Mouse (Mus musculus) T-helper 2 cell (primary cell): ENCODE results near the gene Fmnl1.

ENCODE experiments used
- in situ Hi-C: fragments of 300-600 bp; cut with MboI, MseI; formaldehyde crosslinking; loops from one replicate; pipeline ENCODE4 v1.15.1; 2025; ENCODE audit warnings: high pct_unique_total_duplicates

Fmnl1 gene

DNA sequence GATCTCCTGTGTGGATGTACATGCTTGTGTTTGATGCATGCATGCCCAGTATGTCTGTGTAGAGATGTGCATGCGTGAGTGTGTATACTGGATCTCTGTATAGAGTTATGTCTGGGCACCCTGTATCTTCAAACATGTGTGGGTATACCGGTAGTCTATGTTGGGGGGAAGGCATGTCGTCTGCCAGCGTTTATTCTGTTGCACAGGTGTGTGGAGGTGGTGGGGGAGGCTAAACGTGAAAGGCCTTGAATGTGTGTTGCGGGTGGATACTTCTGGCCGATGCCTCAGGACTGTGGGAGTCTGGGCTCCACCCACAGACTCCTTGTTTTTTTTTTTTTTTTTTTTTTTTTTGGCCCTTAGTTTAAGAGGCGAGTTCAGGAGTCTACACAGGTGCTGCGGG lies 10.4 kb downstream of the Fmnl1 start:
- in situ Hi-C loops: no loop called here

DNA sequence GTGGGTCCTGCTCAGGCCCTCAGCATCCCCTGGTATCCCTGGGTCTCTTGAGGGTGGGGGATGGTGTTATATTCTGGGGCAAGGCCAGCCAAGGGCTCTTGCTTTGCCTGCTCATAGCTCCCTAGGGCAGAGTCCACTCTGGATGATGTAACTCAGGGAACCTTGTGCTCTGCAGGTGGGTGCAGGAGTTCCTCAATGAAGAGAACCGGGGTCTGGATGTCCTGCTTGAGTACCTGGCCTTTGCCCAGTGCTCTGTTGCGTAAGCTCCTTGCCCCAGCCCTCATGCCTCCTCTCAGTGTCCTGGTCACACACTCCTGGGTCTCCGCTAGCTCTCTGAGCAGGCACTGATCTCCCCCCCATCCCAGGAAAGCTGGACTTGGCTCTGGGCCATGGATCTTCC lies 11.0 kb downstream of the Fmnl1 start:
- in situ Hi-C loops: no loop called here

DNA sequence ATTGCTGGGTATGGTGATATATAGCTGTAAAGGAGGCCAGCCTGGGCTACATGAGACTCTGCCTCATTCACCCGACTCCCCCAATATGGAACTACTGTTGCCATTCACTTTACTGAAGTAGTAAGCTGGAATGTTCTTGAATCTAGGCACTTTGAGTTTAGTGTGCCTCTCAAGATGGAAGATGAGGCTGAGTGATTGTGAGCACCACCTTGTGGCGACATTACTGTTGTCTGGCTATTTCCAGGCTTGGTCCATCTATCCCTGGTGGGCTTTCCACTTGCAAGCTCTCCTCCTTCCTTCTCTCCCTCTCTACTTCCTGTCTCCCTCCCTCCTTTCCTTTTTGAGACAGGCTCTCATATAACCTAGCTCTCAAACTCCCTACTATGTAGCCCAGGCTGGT lies 14.0 kb downstream of the Fmnl1 start:
- in situ Hi-C loops: no loop called here

DNA sequence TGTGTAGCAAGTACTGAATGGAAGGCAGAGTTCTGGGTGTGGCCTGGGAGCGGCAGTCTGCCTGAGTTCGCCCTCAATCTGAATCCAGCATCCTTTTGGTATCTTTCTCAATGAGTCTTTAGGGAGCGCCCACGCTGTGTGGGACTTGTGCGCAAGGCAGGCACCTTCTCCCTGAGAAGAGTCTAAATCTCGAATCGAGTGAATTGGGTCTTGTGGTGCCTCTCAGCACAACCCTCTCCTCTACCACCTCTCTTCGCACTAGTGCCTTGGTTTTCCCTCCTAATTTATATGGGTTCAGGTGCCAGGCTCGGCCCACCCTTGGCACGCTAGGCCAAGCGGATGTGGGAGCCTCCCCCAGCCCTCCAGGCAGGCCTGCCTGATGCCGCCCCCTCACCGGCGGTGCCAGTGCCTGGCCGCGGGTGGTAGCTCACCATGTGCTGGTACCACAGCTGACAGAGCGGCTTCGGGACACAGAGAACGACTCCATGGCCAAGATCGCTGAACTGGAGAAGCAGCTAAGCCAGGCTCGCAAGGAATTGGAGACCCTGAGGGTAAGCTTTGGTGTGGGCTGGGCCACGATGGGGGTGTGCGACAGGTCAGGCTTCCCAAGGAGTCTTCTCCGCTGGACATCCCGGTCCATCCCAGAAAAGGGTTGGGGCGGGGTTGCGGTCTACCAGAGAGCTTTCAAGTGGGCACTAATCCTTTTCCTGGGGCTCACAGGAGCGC lies 21.5 kb downstream of the Fmnl1 start:
- in situ Hi-C loops: no loop called here

DNA sequence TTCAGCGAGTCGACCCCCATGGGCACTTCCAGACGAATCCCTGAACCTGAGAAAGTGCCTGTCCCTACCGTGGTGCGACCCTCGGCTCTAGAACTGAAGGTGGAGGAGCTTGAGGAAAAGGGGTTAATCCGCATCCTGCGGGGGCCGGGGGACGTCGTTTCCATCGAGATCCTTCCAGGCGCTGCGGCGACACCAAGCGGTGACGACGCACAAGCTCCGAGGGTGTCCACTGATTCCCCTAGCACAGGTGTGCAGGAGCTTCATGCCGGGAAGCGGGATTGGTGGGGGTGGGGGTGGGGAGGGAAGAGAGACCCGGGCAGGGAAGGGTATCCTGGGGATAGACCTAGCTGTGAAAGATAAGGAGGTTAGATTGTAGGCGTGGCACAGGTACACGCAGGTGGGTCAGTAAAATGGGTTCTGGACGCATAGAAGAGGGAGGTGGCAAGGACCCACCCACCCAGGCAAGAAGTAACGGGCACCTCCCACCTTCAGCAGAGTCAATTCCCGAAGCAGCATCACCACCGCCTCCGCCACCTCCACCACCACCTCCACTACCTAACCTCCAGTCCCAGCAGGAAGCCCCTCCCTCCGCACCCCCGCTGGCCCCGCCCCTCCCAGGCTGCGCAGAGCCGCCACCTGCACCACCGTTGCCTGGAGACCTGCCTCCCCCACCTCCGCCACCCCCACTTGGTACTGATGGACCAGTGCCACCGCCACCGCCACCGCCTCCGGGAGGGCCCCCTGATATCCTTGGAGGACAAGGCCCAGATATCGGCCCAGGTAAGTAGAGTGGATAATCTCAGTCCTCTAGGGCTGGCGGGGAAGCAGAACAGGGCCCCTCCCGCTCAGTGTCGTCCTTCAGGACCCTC lies 22.3 kb downstream of the Fmnl1 start:
- in situ Hi-C loops: no loop called here

DNA sequence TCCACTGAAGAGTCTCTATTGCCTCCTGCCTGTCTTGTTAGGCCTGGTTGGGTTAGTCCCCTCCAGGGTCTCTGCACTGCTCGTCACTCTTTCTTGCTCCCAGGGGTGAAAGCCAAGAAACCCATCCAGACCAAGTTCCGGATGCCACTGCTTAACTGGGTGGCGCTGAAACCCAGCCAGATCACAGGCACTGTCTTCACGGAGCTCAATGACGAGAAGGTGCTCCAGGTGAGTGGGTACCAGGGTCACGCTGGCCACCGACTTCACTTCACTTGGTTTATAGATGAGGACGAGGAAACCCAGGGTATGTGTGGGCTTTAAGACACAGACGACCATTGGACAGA lies 22.9 kb downstream of the Fmnl1 start:
- in situ Hi-C loops: no loop called here

DNA sequence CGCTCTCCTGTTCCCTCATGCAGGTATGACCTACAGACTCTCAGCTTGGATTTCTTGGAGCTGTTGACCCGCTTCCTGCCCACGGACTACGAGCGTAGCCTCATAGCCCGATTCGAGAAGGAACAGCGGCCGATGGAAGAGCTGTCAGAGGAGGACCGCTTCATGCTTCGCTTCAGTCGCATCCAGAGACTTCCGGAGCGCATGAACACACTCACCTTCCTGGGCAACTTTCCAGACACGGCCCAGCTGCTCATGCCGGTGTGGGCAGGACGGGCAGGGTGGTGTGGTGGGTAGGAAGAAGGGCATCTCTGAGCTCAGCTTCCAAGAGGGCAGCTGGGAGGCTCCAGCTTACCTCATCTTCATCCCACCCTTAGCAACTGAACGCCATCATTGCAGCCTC lies 24.3 kb downstream of the Fmnl1 start:
- in situ Hi-C loops: no loop called here

DNA sequence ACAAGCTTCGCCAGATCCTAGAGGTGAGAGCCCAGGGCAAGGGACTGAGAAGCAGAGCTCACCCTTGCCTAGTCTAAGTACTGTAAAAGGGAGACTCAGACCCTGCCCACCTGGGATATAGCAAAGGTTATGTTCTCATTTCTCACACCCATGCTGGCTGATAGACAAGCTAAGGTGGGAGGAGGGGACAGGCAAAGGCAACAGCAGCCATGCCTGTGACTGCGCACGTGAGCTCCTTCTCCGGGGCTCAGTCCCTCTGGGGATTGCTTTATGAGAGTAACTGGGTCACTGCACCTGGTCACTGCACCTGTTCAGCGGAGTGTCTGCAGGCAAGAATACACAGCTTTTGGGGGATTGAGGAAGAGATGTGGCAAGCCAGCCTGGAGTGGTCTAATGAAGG lies 24.7 kb downstream of the Fmnl1 start:
- in situ Hi-C loops: no loop called here

DNA sequence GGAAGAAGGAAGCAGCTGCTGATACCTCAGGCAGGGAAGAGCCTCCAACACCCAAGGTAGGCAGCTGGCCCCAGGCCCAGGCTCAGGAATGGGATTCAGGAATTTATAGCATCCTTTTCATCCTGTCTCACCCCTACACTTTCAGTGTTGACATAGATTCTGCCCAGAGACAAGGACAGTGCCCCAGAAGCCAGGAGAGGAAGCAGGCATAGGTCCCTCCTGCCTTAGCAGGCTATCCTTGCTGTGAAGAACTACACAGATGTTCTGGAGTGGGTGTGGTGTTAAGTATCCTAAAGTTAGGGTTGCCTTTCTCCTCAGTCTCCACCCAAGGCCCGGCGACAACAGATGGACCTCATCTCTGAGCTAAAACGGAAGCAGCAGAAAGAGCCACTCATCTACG lies 26.4 kb downstream of the Fmnl1 start:
- in situ Hi-C loops: no loop called here

DNA sequence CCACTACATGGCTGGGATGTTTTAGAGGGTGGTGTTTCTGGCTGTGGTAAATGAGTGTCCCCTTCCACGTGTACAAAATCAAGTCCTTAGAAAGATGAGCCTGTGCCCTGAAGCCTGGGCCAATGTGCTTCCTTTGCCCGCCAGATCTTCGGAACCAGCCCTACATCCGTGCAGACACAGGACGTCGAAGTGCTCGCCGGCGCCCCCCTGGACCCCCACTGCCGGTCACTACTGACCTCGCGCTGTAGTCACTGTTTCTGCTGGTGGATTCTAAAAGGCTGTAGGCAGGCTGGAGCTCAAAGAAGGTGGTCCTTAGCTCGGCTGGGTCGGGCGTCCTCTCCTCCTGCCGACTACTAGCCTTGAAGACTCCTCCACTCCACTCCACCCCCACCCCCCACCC lies 27.4 kb downstream of the Fmnl1 start:
- in situ Hi-C loops: no loop called here

DNA sequence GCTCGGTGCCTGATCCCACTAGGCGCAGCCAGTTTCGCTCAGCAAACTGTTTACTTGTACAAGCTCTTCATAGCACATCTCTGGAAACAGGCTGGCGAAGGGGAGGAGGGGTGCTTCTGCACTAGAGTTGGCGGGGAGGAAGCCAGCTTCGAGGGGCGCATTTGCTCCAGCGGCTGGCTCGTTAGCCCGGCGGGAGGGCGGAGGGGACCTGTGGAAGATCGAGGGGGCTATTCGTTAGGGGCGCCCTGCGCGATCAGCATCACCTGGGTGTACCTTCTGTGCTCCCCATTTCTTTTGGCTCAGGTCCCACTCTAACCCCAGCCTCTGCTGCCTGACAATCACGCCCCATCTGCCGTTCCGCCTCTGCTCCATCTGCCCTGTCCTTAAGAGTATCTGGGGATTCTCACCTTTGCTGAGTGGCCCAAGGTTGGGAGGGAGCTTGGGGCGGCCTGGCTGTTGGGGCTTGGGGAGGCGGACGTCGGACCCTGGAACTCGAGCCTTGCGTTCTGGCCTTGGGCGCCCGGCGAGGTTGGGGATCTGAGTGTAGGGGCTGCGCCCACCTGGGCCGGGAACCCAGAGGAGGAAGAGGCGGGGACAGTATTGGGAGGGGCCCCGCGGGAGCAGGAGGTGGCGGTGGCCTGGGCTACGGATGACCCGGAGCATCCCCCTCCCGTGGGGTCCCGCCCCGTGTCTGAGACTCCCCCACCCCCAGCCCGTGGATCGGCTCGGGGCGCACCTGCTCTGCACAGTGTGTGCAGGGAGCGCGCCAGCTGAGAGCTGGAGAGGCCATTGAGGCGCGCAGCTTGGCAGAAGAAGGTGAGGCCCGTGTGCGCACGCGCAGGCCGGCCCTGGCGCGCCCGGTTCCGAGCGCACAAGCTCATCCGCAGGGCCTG lies 28.2 kb downstream of the Fmnl1 start:
- in situ Hi-C loops: no loop called here

DNA sequence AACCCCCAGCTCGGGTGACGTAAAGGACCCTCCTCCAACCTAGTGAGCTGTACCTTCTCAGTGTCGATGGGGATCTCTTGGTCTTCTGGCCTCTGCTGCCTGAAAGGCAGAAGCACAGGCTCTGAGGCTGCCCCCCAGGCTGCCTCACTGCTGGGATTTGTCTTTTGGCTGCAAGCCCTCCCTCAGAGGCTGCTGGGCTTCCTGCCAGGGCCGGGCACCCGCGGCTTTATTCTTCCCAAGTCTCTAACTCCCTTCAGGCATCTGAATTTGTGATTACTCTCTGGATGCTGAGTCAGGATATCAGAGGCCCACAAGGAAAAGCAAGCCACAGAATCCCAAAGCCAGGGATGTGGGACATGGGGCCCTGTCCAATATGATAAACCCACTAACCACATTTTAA lies 30.8 kb downstream of the Fmnl1 start:
- in situ Hi-C loops: no loop called here

DNA sequence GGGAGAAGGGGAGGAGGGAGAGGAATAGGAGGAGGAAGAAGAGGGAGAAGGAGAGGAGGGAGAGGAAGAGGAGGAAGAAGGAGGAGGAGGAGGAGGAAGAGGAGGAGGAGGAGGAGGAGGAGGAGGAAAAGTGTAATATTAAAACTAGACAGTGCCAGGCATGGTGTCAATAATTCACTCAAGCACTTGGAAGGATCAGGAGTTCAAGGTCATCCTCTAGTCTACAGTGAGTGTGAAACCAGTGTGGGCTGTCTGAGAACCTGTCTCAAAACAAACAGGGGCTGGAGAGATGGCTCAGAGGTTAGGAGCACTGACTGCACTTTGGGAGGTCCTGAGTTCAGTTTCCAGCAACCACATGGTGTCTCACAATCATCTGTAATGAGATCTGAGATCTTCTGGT lies 31.5 kb downstream of the Fmnl1 start:
- in situ Hi-C loops: no loop called here

DNA sequence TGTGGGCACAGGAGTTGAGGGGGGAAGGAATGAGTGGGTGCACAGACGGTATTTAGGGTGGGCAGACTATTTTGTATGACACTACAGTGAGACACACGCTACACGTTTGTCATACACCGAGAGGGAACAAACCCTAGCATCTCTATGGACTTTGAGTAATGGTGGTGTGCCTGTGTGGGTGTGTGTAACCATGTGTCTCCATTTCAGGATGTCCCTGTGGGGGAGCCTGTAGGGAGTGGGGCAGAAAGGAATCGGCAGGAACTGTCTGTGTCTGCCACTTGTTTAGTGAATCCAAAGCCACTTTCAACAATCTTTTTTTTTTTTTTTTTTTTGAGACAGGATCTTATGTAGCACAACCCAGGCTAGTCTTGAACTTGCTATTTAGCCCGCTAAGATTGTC lies 35.3 kb downstream of the Fmnl1 start:
- in situ Hi-C loops: no loop called here

DNA sequence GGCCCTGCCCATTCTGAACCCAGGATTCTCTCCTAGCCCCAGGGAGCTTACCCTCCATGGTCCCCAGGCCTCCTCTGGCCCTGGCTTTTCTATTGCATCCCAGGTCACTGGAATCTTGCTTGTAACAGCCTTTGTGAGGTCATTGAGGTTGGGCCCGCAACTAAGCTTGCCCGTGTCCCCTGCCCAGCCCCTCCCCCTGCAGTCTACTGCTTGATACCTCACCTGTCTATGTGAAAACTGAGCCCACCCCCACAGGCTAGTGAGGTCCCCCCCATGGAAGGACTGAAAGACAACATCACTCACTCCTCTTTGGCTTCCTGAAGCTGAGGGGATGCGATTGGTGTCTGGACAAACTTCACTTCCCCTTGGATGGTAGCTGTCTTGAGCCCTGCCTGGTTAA lies 37.6 kb downstream of the Fmnl1 start, which contains the start of gene 1700023F06Rik:
TSS of gene 1700023F06Rik (minus strand) at position 101 of the 400 bp plus-strand sequence.
- in situ Hi-C loops: no loop called here

DNA sequence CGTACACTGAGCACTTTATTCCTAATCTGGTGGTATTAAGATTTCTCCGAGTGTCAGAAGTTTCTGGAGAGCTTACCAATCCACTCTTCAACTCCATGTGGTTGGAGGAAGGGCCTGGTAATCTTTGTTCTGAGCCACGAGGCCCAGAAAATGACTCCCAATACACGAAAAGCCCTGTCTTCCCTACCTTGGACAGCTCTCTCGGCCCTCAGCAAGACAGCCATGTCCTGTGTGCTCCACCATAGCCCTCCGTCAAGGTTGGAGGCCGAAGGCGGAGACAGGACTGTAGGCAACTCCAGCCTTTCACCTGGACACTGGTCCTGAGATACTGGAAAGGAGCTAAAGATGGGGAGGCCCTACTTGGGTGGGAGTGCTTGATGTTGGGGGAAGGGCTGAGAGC lies 39.4 kb downstream of the Fmnl1 start:
- in situ Hi-C loops: no loop called here

DNA sequence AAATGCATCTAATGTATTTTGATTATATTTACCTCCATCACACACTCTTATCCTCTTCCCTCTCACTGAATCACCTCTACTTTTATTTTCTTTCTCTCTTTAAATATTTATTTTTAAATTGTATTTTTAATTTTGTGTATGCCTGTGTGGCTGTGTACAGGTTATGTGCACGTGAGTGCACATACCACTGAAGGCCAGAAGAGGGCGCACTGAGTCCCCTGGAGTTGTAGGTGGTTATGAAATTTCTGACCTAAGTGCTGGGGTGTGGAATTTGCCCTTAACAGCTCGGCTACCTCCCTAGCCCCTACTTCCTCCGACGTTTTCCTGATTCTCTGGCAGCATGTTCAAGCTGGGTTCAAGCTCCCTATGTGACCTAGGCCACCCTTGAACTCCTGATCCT lies 42.8 kb downstream of the Fmnl1 start:
- in situ Hi-C loops: no loop called here

DNA sequence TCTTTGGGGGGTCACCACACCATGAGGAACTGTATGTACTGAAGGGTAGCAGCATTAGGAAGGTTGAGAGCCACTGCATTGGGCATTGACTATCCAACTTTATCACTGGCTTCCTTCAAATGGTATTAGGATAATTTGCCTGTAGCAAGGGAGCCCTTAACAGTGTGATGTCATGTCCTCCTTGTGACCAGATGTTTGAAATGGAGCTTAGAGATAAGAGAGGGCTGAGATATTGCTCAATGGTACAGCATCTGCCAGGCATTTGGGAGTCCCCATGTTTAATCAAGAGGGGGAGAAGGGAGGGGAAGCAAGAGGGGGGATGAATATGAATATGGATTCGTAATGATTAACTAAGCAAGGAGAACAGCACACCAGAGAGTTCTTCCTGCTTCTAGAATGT lies 44.4 kb downstream of the Fmnl1 start:
- in situ Hi-C loops: no loop called here

DNA sequence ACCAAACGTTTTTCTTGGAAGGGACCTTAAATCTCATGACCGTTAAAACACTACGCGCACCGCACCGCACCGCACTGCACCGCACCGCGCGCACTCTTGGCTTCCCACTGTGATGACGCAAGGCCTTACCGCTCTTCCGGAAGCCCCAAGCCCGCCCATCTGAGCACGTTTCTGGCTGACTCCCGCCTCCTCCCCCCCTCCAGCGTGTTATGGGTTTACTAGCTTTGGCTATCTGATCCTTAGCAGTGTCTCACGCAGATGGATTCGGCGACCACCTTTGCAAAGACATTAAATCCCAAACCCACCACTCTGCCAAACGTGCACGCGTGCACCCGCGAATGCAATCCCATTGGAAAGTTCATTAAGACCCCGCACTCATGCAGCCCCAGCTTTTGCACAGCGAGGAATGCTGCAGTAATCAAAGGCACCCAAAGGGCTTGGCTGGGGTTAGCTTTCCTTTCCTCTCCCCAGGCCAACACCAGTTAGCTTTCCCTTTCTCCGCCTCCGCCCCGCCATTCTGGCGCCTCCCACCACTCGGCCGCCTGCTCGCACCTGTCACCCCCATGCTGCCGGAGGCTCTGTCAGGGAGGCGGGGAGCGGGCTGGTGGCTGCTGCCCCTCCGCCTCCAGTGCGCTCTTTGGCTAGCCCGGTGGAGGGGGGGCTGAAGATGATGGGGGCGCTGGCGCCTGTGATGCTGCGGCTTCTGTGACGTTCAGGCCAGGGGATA lies 47.0 kb downstream of the Fmnl1 start, which contains the start of gene Spata32:
TSS of gene Spata32 (minus strand) at position 643 of the 727 bp plus-strand sequence.
- in situ Hi-C loops: no loop called here

DNA sequence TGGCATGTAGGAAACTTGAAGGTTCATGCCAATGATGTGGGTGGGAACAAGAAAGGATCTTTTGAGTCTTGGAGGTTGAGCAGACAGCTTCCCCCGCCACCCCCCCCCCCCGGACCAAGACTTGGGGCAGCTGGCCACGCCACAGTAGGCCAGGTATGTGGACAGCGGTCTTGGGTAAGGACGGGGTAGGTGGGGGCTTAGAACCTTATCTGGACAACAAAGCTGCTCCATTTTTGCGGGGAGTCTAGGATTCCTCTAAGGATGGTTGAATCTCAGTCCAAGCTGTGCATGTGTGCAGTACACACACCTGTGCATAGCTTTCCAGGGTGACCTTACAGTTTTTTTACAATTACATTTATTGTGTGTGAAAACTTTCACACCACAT lies 47.6 kb downstream of the Fmnl1 start:
- in situ Hi-C loops: no loop called here

DNA sequence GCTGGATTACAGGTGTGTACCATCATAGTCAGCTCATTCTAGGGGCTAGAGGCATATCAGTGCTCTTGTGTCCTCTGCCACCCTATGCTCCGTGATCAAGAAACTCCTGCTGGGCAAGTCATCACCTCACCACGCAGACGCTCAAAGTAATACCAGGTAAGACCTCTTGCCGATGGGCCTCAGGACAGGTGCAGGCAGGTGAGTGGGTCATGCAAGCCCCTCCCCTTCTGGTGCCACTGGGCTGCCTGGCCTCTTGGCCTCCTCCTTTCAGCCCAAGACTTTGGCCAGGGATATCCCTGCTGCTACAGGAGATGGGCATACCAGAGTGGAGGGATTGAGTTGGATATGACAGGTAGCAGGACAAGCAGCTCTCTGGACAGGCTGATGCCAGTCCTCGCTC lies 48.4 kb downstream of the Fmnl1 start:
- in situ Hi-C loops: no loop called here

DNA sequence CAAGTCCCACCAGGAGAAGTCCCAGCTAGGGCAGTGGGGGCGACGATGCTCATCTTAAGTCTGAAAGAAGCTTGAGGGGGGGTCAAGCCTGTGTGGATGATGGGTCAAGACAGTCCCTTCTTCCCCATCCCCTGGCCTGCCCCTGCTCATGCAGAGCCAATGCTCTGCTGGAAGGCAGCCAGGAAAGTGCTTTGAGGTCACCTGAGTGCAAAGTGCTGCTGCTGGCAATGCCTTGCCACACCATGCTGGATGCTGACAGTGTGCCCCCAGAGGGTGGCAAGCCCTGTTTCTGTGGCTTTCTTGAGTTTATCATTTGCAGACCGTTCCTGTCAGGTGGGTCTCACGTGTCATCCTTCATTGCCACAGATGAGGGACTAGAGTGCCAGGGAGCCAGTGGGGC lies 49.1 kb downstream of the Fmnl1 start:
- in situ Hi-C loops: no loop called here
